Mouse (Mus musculus) forebrain, postnatal 0 days (tissue): ENCODE results near the gene Lmo2. TPM values are rescaled to one million over a fixed set of nuclear protein-coding genes. Genes with fewer than 3 reads are reported as not detected.
A peak's percentile ranks its signal among the peaks of the same experiment; 100 is the strongest.

ENCODE experiments used
- ATAC-seq: fragments of 200-750 bp; cut with Nextera tagmentation; 2 replicates; pipeline ENCODE4 v1.8.0; 2017; ENCODE audit warnings: mild to moderate bottlenecking, moderate library complexity
- DNase-seq: peaks from one replicate; pipeline ENCODE4 v3.0.0-alpha.2; 2015
- H3K27ac ChIP-seq: fragments of 300-500 bp; sonication (generic); 2 replicates; pipeline ENCODE4 v1.5.1; 2014; ENCODE audit warnings: low read depth, mild to moderate bottlenecking, antibody characterized with exemption, low read length, moderate library complexity, mixed read lengths
- H3K27me3 ChIP-seq: fragments of 300-500 bp; sonication (generic); 2 replicates; pipeline ENCODE4 v1.6.1; 2014; ENCODE audit warnings: mild to moderate bottlenecking, low read length, mixed read lengths; ENCODE audit not compliant: insufficient read depth
- H3K36me3 ChIP-seq: fragments of 300-500 bp; sonication (generic); 2 replicates; pipeline ENCODE4 v1.6.1; 2014; ENCODE audit warnings: mild to moderate bottlenecking, moderate library complexity; ENCODE audit not compliant: insufficient read depth
- H3K4me1 ChIP-seq: fragments of 300-500 bp; sonication (generic); 2 replicates; pipeline ENCODE4 v1.6.1; 2014; ENCODE audit warnings: antibody characterized with exemption; ENCODE audit not compliant: insufficient read depth
- H3K4me2 ChIP-seq: fragments of 300-500 bp; sonication (generic); 2 replicates; pipeline ENCODE4 v1.6.1; 2014; ENCODE audit warnings: low read depth, mild to moderate bottlenecking, moderate library complexity
- H3K4me3 ChIP-seq: fragments of 300-500 bp; sonication (generic); 2 replicates; pipeline ENCODE4 v1.5.1; 2014; ENCODE audit warnings: low read depth, low read length, mixed read lengths
- H3K9ac ChIP-seq: fragments of 300-500 bp; sonication (generic); 2 replicates; pipeline ENCODE4 v1.6.1; 2014; ENCODE audit warnings: mild to moderate bottlenecking
- H3K9me3 ChIP-seq: fragments of 300-500 bp; sonication (generic); 2 replicates; pipeline ENCODE4 v1.6.1; 2016; ENCODE audit warnings: low read length
- CTCF ChIP-seq: sonication (generic); IDR thresholded peaks from 2 replicates; pipeline ENCODE4 v1.5.1; 2016; ENCODE audit warnings: antibody characterized with exemption, control low read depth, low read depth
- WGBS: fragments of 180-500 bp; shearing (Covaris S2); extraction: QIAGEN DNeasy Blood & Tissue Kit; methylation state at CpG from one replicate; pipeline ENCODE4 v1.1.7; 2014; 5-methylcytosine and 5-hydroxymethylcytosine counted together
- polyA plus RNA-seq: library from polyadenylated mRNA; unstranded; fragments of >200 nt; fragmentation: Nextera tagmentation; extraction: Ambion mirVana; gene quantifications from 2 replicates; pipeline ENCODE4 v1.2.1, GENCODE M21; 2015
- total RNA-seq: library from RNA; depleted of rRNA; stranded (reverse); fragments of >200 nt; gene quantifications from 2 replicates; pipeline ENCODE4 v1.2.3, GENCODE M21; 2014

Gene Lmo2
- total and polyA plus RNA-seq, 2 experiments from 2014 or later = 19.9 to 26.9 TPM

- DNase-seq = no peak
- Histone ChIP-seq H3K27me3 (peaks cover 5% of the 10 kb centered on the region), H3K27ac (0 out of 2 replicates have a peak overlapping the region, but pooled peaks have one; percentile 72), H3K4me1 (0 out of 2 replicates have a peak, but pooled peaks cover 6% of the 10 kb centered on the region), H3K9ac (peak overlapping the region; percentile 70), H3K9me3 (no peaks in the 10 kb centered on the region), H3K4me2 (peak overlapping the region; percentile 94), H3K36me3 (no peaks in the 10 kb centered on the region), H3K4me3 (peak overlapping the region; percentile 80)
- WGBS = 17% methylated on average over 10 of the region's 10 CpGs
- no peak for TF ChIP-seq CTCF
- ATAC-seq = no peak
Measured at GRCm38 (mm10) chr2:103968919-103969436, 11.2 kb downstream of the Lmo2 start.

GRCm38 (mm10) chr2:103969437-103970040, 11.8 kb downstream of the Lmo2 start:
- DNase-seq (peak; percentile 76), ATAC-seq (peak; percentile 87)
- H3K27ac ChIP-seq = peak overlapping the region; percentile 72; the same call in 1 of the 2 replicates
- no peaks in the 10 kb centered on the region for H3K9me3 ChIP-seq
- H3K4me3 ChIP-seq = peak overlapping the region; percentile 80
- H3K4me2 ChIP-seq = peak overlapping the region; percentile 94
- 2% methylated on average over 40 of the region's 40 CpGs for WGBS
- TF ChIP-seq CTCF = peak; percentile 67
- H3K9ac ChIP-seq = peak overlapping the region; percentile 70
- no peaks in the 10 kb centered on the region for H3K36me3 ChIP-seq
- H3K4me1 ChIP-seq = 0 out of 2 replicates have a peak, but pooled peaks cover 6% of the 10 kb centered on the region
- peaks cover 5% of the 10 kb centered on the region for H3K27me3 ChIP-seq

GRCm38 (mm10) chr2:103970041-103970790, 12.4 kb downstream of the Lmo2 start:
- H3K4me2 ChIP-seq = peak overlapping the region; percentile 94
- H3K9ac ChIP-seq = peak overlapping the region; percentile 70
- 2% methylated on average over 71 of the region's 79 CpGs for WGBS
- peak; percentile 56 for ATAC-seq
- H3K4me1 ChIP-seq = 0 out of 2 replicates have a peak, but pooled peaks cover 6% of the 10 kb centered on the region
- peak overlapping the region; percentile 72 for H3K27ac ChIP-seq
- H3K4me3 ChIP-seq = peak overlapping the region; percentile 80
- peak; percentile 53 for DNase-seq
- no peaks in the 10 kb centered on the region for H3K9me3 ChIP-seq
- peaks cover 5% of the 10 kb centered on the region for H3K27me3 ChIP-seq
- no peaks in the 10 kb centered on the region for H3K36me3 ChIP-seq
- TF ChIP-seq CTCF = no peak

DNA sequence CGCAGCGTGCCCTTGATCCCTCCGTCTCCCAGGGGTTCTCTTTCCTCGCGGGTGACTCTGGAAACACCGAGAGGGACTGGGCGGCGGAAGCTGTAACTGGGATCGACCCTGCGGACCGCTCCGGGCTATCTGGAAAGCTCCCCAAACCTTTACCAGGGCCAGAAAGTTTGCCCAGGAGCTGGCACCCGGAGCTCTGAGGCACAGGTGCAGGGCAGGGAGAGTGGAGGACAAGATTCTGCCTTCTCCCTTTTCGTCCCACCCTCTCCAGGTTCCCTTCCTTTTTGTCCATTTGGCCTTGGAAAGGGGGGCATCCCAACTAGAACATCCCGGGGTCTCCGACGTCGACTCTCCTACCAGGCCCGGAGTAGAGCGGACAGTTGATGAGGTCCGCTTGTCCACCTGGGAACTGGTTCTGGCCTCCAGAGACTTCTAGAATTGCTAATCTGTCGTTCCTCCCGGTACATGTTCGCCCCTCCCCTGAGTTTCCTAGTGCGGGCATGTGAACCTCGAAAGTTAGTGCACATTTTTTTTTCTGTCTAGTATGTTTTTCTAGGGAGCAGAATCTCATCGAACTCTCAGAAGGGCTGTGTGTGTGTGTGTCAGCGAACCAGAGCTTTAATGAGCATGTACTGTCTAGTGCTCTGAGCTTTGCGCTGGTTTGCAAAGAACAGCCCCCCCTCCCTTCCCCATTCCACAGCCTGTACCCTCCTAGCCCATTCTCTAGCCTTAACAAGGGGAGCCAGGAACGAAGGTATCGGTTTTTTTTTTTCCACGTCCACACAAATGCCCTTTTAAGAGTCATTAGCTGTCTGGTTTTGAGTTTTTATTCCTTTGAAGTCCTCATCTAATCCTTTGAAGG, 13.2 kb downstream of the Lmo2 start:
- ATAC-seq (no peak), DNase-seq (no peak)
- Histone ChIP-seq H3K4me2 (peak overlapping the region; percentile 94), H3K36me3 (no peaks in the 10 kb centered on the region), H3K27me3 (peaks cover 5% of the 10 kb centered on the region), H3K9me3 (no peaks in the 10 kb centered on the region), H3K4me1 (0 out of 2 replicates have a peak, but pooled peaks cover 6% of the 10 kb centered on the region), H3K27ac (peak overlapping the region; percentile 72; the same call in 1 of the 2 replicates), H3K9ac (peak overlapping the region; percentile 70), H3K4me3 (peak overlapping the region; percentile 80)
- no peak for TF ChIP-seq CTCF
- 1% methylated on average over 30 of the region's 32 CpGs for WGBS

DNA sequence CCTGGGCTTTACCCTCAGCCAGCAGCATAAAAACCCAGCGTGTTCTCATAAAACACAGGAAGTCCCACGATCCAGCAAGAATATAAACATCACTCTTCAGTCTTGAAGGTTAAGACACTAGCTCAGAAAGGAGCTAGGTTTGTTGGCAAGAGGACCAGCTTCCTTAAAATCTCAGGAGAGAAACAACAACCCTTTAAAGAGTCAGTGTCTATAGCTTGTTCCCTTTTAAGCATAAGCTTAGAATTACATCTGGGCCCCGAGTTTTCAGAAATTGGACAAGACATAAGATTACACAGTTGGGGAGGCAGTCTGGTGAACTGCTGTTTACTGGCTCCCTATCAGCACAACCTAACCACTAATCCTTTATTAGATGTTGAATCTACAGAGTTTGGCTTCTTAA, 14.1 kb downstream of the Lmo2 start:
- DNase-seq (no peak), ATAC-seq (no peak)
- Histone ChIP-seq H3K4me1 (0 out of 2 replicates have a peak, but pooled peaks cover 6% of the 10 kb centered on the region), H3K27me3 (peaks cover 5% of the 10 kb centered on the region; the same call in 1 of the 2 replicates), H3K36me3 (no peaks in the 10 kb centered on the region), H3K27ac (no peak overlapping the region), H3K4me2 (0 out of 2 replicates have a peak overlapping the region, but pooled peaks have one; percentile 5), H3K9me3 (no peaks in the 10 kb centered on the region), H3K9ac (no peak overlapping the region), H3K4me3 (no peak overlapping the region)
- TF ChIP-seq CTCF = no peak
- 18% methylated on average over 3 of the region's 3 CpGs for WGBS

DNA sequence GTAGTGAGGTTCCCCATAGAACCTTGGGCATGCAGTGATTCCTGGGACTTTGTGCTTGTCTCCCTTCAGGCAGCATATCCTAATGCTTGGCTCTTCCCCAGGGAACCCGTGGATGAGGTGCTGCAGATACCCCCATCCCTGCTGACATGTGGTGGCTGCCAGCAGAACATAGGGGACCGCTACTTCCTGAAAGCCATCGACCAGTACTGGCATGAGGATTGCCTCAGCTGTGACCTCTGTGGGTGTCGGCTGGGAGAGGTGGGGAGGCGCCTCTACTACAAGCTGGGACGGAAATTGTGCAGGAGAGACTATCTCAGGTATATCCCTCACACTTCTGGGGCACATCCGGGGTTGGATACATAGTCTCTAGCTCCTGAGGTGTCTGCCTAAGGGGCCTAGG, 18.1 kb downstream of the Lmo2 start:
- Histone ChIP-seq H3K36me3 (no peaks in the 10 kb centered on the region), H3K4me2 (no peak overlapping the region), H3K27me3 (peaks cover 5% of the 10 kb centered on the region; the same call in 1 of the 2 replicates), H3K4me3 (no peak overlapping the region), H3K9ac (no peak overlapping the region), H3K9me3 (no peaks in the 10 kb centered on the region), H3K27ac (no peak overlapping the region), H3K4me1 (no peaks in the 10 kb centered on the region)
- DNase-seq (no peak), ATAC-seq (no peak)
- WGBS = 87% methylated on average over 7 of the region's 7 CpGs
- no peak for TF ChIP-seq CTCF
